Mouse (Mus musculus): ENCODE measurements around the gene Gjd3.
"Not testable (repeated sequence)": the region's sequence is repeated elsewhere in the genome, so short reads cannot be mapped to it uniquely, and the experiment has no call there.

Gene Gjd3

GRCm38 (mm10) chr11:98982773-98983133, at the start of gene Gjd3:
Gene Gjd3, minus strand, starts transcription at chr11:98983016.
- in situ Hi-C loops (cut with MseI, MboI): no loop called here

DNA sequence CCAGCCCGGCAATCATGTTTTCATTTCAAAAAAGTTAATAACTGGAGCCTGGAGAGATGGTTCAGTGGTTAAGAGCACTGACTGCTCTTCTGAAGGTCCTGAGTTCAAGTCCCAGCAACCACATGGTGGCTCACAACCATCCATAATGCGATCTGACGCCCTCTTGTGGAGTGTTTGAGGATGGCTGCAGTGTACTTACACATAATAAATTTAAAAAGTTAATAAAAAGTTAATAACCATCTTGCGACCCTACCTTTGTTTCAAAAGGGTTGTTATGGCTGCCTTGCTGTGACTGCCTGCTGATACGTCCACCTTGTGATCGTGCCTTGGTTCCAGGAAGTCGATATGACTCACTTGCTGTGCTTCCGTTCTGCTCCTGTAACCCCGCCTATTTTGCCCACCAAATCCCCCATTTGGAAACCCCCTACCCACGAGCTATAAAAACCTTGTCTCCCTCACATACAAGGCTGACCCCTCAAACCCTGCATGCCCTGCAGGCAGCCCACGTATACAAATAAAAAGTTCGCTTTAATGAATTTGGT, 44.2 kb upstream of the Gjd3 start:
- in situ Hi-C loops (cut with MseI, MboI): no loop called here

GRCm38 (mm10) chr11:99025878-99026277, 43.1 kb upstream of the Gjd3 start:
- in situ Hi-C loops (cut with MseI, MboI): no loop called here

GRCm38 (mm10) chr11:99024468-99025134, 41.8 kb upstream of the Gjd3 start:
- in situ Hi-C loops (cut with MseI, MboI): no loop called here

DNA sequence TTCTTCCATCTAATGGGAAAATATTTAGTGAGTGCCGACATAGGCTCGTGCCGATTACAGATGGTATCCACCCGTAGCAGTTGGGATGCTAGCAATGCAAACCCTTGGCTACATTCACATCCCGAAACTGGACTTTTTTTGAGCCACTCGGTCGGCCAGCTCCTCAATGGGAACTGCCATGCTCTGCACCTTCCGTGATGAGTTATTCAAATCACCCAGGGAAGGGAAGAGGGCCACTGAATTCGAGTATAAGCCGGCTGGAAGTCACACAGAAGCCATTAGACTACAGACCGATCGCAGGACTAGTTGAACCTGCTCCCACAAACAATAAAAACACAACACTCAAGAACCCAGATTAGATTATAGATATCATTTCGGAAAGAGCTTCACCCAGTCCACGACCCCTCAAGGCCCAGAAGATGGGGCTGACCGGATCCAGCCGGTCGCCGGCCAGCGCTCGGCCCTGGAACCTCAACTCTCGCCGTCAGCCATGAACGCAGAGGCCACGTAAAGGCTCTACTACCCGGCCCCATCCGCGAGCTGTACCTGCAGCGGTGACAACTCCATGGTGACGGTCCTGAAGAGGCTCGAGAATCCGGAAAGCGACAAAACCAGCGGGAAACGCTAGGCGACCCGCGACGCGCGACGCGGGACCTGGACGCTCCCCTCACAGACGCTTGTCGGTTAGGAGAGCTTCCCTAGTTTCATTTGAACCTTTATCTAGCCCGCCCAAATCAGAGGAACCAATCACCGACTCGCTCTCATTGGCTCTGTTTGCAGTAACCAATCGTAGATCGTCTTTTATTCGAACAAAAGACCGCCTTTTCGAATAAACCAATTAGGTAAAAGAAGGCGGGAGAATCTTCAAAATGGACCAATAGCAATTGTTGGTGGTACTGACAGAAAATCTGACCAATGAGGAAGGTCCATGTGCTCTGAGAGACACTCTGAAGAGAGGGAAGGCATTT, 41.0 kb upstream of the Gjd3 start, which contains the start of gene Top2a:
Gene Top2a (minus strand): TSS at position 690 of the 968 bp plus-strand sequence.
- in situ Hi-C loops (cut with MseI, MboI): no loop called here

DNA sequence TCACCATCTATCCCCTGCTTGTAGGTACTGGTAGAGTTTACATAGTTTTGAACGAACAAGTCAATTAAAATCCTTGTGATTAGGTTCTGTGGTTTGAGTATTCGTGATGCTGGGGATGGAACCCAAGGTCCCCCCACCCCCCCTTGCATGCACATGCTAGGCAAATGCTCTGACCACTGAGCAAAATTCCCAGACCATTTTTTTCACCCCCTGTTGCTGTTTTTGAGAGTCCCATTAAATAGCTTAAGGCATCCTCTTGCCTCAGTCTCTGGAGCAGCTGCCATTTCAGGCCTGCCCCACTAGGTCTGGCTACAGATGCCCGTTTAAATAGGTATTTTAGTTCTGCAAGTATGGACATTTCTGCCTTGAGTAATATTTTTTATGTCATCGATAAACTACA, 40.3 kb upstream of the Gjd3 start:
- in situ Hi-C loops (cut with MseI, MboI): no loop called here

GRCm38 (mm10) chr11:99022384-99022933, 39.6 kb upstream of the Gjd3 start:
- in situ Hi-C loops (cut with MseI, MboI): no loop called here

DNA sequence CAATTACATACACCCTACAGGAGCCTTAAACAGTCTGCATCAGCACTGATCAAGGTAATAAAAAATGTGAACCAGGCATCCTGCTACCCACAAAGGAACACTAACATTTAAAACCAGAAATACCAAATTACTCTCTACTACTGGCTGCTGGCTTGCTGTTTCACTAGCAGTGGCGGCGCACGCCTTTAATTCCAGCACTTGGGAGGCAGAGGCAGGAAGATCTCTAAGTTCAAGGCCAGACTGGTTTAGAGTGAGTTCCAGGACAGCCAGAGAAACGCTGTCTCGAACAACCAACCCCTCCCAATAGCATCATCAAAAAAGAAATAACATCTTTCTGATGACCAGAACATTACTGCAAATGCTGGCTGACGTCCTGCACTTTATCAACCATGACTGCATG, 37.0 kb upstream of the Gjd3 start:
- in situ Hi-C loops (cut with MseI, MboI): no loop called here

DNA sequence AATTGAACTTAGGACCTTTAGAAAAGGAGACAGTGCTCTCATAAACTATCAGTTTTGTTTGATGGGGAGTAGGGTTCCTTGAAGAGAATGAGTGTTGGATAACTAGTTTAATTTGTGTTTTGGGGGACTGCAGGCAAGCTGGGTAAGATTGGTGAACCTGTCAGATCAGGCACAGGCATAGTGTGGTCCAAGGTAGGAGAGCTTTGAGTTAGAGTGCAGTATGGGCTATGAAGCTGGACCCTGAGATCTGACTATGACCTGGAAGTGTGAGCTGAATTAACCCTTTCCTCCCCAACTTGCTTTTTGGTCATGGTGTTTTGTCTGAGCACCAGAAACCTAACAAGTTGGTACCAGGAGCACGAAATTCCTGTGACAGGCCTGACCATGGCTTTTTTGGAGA, 31.0 kb upstream of the Gjd3 start:
- in situ Hi-C loops (cut with MseI, MboI): no loop called here

GRCm38 (mm10) chr11:99010706-99011105, 27.9 kb upstream of the Gjd3 start:
- in situ Hi-C loops (cut with MseI, MboI): no loop called here

- in situ Hi-C loops (cut with MseI, MboI): no loop called here
Measured at GRCm38 (mm10) chr11:99010124-99010523, 27.3 kb upstream of the Gjd3 start.

GRCm38 (mm10) chr11:99006788-99007187, 24.0 kb upstream of the Gjd3 start:
- in situ Hi-C loops (cut with MseI, MboI): no loop called here

GRCm38 (mm10) chr11:98999243-98999642, 16.4 kb upstream of the Gjd3 start:
- in situ Hi-C loops (cut with MseI, MboI): no loop called here

GRCm38 (mm10) chr11:98998776-98999175, 16.0 kb upstream of the Gjd3 start:
- in situ Hi-C loops (cut with MseI, MboI): no loop called here

GRCm38 (mm10) chr11:98997659-98998058, 14.8 kb upstream of the Gjd3 start:
- in situ Hi-C loops (cut with MseI, MboI): no loop called here

- in situ Hi-C loops (cut with MseI, MboI): no loop called here
Measured at GRCm38 (mm10) chr11:98995987-98996386, 13.2 kb upstream of the Gjd3 start.

GRCm38 (mm10) chr11:98990866-98991265, 8.1 kb upstream of the Gjd3 start:
- in situ Hi-C loops (cut with MseI, MboI): no loop called here

- in situ Hi-C loops (cut with MseI, MboI): not testable (repeated sequence)
Measured at GRCm38 (mm10) chr11:98988260-98988659, 5.4 kb upstream of the Gjd3 start.

DNA sequence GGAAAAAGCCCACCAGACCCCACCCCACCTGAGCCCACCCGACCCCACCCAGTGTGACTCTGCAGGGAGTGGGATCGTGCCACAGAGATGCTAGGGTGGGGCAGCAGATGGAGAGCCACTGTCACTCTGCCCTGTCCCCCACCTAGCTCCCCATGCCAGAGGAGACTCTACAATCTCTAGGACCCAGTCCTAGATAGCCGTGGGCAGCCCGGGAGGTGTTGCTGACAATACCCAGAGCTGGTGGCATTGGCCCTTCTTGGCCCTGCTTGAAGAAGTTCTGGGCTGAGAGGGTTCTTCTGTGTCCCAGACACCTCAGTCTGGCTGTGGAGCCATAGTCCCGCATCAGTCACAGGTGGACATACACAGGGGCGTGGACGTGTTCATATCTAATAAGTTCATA, 2.7 kb upstream of the Gjd3 start:
- in situ Hi-C loops (cut with MseI, MboI): no loop called here

DNA sequence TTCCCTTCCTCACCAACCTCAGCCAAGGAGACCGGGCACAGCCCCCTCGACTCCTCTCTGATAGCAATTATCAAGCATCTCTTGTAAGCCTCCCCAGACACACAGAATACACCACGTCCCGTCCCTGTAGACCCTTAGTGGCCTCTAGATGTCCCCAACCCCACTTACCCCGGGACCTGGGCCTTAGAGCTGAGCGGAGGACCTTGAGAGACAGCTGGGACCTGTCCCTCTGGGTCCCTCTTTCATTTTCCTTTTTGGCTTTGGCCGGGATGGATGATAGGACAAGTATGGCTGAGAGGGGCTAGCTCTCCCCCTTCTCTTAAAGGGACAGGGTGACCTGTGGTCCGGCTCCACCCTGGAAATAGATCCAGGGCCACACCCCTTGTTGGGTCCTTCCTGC, 735 bp upstream of the Gjd3 start:
- in situ Hi-C loops (cut with MseI, MboI): no loop called here

DNA sequence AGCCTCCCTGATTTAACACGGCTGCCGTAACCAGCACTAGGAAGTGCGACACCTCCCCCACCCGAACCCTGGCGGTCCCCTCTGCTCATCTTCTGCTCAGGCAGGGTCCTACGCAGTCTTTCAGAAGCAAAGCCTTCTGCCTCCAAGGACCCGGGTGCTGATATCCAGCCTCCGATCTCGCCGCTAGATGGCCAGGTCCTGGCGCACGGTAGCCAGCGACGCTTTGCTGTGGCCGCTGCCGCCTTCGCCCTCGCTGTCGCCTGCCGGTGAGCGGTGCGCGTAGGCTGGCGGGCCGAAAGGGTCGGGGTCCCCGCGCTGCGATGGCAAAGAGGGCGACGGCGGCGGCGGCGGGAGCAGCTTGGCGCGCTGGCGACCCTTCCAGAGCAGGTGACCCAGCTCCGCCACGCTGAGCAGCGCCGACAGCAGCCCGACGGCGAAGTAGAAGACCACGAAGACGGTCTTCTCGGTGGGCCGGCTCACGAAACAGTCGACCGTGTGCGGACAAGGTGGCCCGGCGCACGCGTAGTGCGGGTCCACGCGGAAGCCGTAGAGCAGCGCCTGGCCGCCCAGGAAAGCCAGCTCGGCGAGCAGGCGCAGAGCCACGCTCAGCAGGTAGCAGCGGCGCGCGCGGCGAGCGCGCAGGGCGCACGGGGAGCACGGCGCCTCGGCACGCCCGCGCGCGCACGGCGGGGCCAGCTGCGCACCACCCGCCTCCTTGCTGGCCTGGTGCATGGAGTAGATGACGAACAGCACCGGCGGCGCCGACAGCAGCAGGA, 631 bp downstream of the Gjd3 start:
- in situ Hi-C loops (cut with MseI, MboI): no loop called here

Measured in mouse trophoblast stem cell (cell line).